Mouse (Mus musculus): ENCODE measurements around the gene Ccn6. TPM values are rescaled to one million over a fixed set of nuclear protein-coding genes. Genes with fewer than 3 reads are reported as not detected.

Gene Ccn6
- polyA plus RNA-seq, 1 experiment from 2014 or later: 0.24 TPM

- Histone ChIP-seq H3K4me1 (ENCODE audit: control insufficient read depth in 2 of 2, insufficient read depth in 2 of 2, low read length in 2 of 2) (no peaks in the 10 kb centered on the region), H3K36me3 (ENCODE audit: control insufficient read depth, insufficient read depth, low read length) (peaks cover 83% of the 10 kb centered on the region), H3K27me3 (ENCODE audit: control insufficient read depth, insufficient read depth, low read length) (no peaks in the 10 kb centered on the region), H3K4me3 (ENCODE audit: control insufficient read depth in 1 of 2, insufficient read depth in 1 of 2, low read depth in 1 of 2, low read length in 2 of 2) (no peak overlapping the region), H3K27ac (replicated peaks in 1 of 2; ENCODE audit: control insufficient read depth in 1 of 2, insufficient read depth in 1 of 2, low read depth in 2 of 2, low read length in 2 of 2) (no peak overlapping the region), H3K9me3 (ENCODE audit: control insufficient read depth, low read length) (no peaks in the 10 kb centered on the region), H3K4me2 (ENCODE audit: low read length) (no peak overlapping the region), H3K9ac (ENCODE audit: low read length) (no peak overlapping the region)
- WGBS: 95% methylated on average over 8 of the region's 8 CpGs
- ATAC-seq (ENCODE audit: insufficient number of reproducible peaks, insufficient read depth, low FRiP score, low read depth): no peak
Observed at GRCm38 (mm10) chr10:39104803-39105449, 58.7 kb downstream of the Ccn6 start.

Other genes starting within 250 kb of the Ccn6 start
- 142 and 146 TPM in 2 replicates for gene Lama4, start 198.3 kb downstream of the Ccn6 start, polyA plus RNA-seq (2014; fragmentation: Nextera tagmentation; extraction: Ambion mirVana)
- 9.6 and 13.0 TPM in 2 replicates for gene Fam229b, start 29.9 kb downstream of the Ccn6 start, polyA plus RNA-seq (2014; fragmentation: Nextera tagmentation; extraction: Ambion mirVana)
- 7.3 and 8.7 TPM in 2 replicates for gene Tube1, start 29.8 kb downstream of the Ccn6 start, polyA plus RNA-seq (2014; fragmentation: Nextera tagmentation; extraction: Ambion mirVana)
- gene Fyn, start 205.1 kb upstream of the Ccn6 start, polyA plus RNA-seq (2014; fragmentation: Nextera tagmentation; extraction: Ambion mirVana): 20.3 and 22.2 TPM in 2 replicates

Data from heart, embryonic 14.5 days (tissue).